Mouse (Mus musculus) thymus, postnatal 4 days (tissue): Measurements from ENCODE around the gene Rimbp3.
"Not testable (repeated sequence)": the region's sequence is repeated elsewhere in the genome, so short reads cannot be mapped to it uniquely, and the experiment has no call there.

Source experiments
- DNase-seq: peaks from one replicate; pipeline ENCODE4 v3.0.0; 2021

The Rimbp3 gene

DNA sequence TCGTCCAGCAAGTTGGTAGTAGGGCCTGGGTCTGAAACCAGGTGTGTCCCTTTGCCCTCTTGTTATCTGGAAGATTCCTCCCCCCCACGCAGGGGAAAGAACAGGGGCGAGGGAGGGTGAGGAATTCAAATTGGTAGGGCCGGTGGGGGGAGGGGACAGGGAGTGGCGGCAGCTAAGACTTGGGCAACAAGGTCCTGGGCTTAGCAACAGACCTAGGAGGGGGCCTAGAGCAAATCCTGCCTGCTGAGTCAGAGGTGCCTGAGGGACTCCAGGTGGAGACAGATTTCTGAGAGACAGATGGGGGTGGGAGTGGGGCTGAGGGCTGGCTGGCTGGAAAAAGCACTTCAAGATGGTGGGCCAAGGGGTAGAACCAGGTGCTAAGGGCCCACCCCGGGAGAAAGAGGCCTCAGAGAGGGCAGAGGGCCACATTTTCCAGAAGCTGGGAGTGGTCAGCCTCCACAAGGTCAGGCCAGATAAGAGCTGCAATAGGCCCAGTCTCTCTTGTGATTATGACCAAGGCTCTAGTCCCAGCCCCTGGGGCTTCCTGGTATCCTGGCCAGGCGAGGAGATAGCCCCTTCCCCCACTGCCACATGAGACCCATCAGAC is 11.8 kb downstream of the Rimbp3 start:
- DNase-seq, result no peak

DNA sequence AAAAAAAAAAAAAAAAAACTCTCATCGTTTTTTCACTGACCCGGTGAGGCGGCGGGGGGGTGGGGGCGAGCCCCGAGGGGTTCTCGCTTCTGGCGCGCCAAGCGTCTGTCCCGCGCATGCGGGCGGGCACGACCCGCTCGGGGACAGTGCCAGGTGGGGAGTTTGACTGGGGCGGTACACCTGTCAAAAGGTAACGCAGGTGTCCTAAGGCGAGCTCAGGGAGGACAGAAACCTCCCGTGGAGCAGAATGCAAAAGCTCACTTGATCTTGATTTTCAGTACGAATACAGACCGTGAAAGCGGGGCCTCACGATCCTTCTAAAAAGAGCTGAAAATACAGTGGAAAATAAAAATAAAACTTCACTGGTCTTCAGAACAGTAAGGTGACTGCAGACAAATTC is 13.8 kb downstream of the Rimbp3 start:
- peak; percentile 97 for DNase-seq

DNA sequence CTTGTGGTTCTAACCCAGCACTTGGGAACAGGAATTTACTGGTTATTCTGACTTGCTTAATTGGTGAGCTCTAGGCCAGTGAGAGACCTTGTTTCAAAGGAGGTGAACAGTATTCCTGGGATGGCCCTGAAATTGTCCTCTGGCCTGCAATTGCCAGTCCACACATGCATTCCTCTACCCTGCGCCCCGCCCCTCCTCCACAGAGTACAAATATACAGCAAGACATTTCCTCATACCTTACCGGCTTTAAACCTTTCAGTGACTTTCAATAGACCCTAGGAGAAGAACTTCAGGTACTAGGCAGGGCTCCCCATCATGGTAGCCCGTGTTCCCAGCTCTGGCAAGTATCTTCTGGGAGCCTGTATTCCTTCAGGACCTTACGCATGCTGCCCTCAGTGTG is 17.2 kb downstream of the Rimbp3 start:
- DNase-seq, result no peak

DNA sequence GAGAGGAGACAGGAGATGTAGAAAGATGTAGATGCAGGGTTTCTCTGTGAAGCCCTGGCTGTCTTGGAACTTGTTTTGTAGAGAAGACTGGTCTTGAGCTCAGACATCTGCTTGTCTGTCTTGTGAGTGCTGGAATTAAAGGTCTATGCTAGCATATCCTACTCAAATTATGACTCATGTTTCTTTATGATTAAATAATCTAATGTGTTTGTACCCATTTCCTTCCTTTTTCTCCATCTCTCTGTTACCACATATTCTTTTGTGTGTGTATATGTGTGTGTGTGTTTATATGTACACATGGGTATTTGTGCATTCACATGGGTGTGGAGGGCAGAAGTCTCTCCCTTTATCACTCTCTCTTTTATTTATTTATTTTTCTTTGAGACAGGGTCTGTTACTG is 18.1 kb downstream of the Rimbp3 start:
- no peak for DNase-seq

DNA sequence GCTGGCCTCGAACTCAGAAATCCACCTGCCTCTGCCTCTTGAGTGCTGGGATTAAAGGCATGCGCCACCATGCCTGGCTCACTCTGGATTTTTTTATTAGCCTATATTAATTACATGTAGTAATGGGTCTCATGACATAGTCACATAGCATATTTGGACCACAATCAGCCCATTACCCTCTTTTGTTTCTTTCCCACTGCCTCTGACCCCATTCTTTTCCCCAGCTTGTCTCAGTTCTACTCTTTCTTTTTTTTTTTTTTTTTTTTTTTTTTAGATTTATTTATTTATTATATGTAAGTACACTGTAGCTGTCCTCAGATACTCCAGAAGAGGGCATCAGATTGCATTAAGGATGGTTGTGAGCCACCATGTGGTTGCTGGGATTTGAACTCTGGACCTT is 23.1 kb downstream of the Rimbp3 start:
- DNase-seq, result not testable (repeated sequence)

DNA sequence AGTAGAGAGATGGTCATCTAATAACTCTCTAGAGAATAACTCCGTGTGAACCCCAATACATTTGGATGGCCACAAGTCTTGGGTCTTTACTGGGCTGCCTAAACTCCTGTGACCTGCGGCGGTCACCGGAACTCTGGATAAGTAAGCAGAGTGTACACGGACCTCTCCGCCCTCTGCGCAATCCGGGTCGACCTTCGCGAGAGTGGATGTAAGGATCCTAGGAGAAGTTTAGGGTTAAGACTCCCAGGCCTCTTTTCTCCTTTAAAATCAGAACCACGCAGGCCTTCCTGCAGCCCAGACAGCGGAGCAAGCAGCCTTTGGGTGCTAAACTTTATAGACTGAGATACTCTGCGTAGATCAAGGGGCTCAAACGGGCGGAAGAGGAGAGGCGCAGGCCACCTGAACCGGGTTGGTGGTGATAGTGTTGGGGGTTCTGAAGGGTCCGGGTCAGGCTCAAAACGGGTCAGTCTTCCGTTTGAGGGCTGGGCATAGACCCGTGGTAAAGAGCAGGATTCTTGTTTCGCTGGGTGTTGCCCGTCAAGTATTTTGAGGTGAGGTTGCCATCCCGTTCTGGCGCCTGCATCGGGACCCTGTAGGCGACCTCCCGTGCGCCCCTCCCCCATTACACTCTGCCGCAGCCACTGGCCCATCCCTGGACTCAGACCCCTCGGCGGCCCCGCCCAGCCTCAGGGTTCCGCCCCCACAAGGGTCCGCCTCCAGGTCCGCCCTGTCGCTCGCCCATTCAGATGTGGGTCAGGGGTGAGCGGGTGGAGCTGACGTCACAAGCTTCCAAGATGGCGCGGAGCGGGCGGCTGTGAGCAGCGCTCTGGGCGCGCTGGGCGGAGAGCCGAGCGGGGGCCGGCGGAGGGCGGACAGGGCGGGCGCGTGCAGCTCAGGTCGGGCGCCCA is 24.6 kb downstream of the Rimbp3 start, which contains the start of gene Hic2:
Gene Hic2 (plus strand): TSS at position 779 of the 908 bp plus-strand sequence.
- DNase-seq, result peak; percentile 90

DNA sequence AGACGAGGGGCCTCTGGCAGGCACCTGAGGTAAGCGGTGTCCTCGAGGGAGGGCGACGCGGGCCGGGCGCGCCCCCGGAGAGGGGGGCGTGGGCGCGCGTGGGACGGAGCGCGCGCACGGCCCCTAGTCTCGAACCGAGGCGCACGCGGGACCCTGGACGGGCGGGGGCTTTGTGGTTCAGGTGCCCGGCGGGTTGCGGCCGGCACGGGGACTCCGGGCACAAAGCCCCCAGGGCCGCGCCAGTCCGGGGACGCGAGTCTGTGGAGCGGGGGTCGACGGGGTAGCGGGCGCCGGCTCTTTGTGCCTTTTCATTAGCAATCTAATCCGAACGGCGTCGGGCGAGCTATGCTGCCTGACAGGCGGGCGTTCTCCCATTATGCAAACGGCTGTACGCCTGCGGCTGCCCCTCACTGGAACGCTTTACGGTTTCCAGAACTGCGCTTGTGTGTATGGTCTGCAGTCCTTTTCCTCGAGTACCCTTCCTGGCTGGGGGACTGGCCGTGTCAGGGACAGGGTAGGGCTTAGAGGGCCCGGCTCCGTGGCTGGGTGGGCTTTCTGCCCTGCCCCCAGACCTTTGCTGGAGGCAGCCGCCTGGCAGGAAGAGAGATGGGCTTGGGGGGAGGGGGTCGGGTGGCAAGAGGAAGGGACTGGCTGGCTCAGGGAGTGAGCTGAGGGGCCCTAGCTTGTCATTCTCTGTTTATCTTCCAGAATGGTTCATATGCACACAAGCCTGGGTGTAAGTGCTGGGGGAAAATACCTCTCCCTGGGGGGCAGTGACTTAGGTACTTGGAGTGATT is 25.5 kb downstream of the Rimbp3 start:
- peak; percentile 73 for DNase-seq

DNA sequence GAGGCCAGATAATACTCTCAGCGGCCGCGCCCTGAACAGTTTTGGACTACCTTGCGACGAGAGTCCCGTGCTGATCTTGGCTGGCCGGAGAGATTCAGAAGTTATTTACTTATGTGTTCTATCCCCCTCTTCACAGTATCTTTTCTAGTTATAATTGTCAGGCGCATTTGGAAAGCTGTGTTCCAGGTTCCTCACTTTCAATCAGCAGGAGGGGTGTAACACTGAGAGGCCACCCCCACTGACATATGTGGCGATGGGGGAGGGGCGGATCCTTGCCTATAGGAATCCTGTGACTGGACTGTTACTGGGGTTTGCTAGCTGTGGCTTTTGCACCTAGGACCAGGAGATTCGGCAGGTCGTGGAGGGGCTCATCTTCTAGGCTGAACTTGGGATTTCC is 26.1 kb downstream of the Rimbp3 start:
- peak; percentile 65 for DNase-seq

DNA sequence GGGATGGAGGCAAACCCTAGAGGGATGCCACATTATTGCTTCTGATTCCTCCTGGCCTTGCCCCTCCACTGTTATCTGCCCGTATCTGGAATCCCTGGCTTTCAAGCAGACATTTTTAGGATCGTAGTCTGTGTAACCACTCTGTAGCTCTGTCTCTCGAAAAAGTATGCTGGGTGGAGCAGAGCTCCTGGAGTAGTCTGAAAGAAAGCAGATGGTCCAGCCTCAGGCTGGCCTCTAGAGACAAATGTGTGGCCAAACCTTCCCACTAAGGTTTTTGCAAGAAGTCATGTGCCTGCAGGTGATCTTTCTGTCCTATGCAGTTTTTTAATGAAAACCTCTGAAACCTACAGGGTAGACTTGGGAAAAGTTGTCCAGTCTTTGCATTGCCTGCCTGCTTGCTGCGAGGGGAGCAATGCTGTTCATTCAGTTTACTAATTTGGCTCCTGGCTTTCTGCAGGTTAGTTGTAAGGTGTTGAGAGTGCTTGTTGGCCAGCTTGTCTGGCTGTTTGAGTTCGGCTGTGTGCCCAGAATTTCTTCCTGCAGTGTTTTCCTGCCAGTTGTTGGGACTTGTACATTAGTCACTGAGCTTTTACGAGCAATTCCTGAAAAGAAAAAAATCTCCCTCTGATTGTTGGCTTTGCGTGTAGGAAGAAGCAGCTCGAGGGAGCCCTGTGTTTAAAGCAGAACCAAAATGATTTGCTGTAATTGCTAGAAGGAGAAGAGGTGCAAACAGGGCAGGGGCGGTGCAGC is 26.7 kb downstream of the Rimbp3 start:
- no peak for DNase-seq

DNA sequence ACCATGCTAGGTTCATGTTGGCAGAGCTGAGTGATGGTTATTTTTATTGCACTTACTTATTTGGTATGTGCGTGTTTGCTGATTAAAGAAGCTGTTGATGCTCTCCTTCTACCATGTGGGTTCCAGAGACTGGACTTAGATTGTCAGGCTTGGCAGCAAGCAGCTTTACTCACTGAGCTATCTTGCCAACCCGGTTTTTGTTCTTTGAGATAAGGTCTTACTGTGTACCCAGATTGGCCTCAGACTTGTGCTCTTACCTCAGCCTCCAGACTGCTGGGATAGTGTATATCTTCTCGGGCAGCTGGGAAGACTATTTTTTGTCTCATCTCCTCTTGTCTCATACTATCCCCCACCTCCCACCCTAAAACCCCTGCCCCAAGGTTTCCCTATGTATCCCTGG is 29.2 kb downstream of the Rimbp3 start:
- no peak for DNase-seq

DNA sequence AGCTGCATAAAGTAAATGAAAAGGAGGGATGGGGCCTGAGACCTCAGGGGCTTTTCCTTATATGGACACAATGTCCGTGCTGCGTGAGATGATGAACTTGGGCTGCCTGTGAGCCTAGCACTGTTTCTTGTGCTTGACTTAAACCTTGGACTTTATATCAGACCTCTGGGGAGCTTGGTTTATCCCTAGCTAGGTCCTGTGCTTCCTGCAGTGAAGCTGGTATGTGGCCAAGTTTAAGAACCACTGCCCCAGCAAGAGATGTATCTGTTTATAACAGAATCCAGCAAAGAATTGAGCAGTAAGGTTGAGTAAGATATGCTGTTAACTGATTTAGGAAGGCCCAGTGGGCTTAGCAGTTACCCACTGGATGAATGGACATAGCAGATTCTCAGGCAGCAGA is 31.0 kb downstream of the Rimbp3 start:
- no peak for DNase-seq

DNA sequence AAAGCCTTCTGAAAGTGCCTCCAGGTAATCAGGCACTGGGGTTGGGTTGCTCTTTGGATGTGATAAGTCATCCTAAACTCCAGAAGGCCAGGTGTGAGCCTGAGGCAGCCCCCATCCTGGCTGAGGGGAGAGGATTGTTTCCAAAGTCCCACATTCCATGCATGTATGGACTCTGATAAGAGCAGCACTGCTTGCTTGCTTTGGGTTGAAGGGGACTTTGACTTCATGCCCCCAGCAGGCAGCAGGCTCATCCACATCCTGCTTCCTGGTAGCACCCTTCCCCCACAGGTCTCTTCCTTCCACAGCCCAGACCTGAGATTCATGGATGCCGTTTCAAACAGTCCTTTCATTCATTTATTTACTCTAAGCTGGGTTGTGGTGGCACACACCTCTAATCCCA is 35.3 kb downstream of the Rimbp3 start:
- DNase-seq, result no peak

DNA sequence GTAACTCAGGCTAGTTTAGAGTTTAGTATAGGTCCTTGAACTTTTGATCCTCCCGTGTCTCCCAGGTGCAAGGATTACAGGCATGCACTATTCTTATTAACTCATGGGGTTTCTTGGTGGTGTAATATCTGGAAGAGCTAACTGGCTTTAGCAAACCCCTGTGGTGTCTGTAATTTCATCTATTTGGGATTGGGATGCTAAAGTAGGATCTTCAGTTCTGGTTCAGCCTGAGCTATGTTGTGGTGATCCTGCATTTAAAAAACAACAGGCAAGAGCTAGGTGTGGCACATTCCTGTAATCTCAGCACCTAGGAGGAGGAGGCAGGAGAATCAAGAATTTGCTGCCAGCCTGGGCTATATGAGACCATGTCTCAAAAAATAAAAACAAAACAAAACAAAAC is 36.6 kb downstream of the Rimbp3 start:
- DNase-seq, result no peak

DNA sequence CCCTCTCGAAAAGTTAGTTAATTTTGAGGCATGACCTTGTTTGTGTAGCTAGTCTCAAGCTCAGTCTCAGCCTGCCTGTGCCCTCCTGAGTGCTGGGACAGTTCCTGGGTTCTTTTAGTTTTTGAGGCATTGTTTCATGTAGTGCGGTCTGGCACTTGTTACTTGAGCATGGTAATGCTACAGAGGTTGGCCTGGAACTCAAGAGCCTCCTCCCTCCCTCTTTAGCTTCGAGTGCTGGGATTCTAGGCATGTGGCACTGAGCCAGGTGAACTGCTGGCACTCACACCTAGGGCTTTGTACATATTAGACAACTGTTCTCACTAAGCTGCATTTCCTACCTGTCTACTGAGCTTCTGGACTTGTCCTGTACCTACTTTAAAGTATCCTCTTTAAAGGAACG is 39.3 kb downstream of the Rimbp3 start:
- DNase-seq, result no peak

DNA sequence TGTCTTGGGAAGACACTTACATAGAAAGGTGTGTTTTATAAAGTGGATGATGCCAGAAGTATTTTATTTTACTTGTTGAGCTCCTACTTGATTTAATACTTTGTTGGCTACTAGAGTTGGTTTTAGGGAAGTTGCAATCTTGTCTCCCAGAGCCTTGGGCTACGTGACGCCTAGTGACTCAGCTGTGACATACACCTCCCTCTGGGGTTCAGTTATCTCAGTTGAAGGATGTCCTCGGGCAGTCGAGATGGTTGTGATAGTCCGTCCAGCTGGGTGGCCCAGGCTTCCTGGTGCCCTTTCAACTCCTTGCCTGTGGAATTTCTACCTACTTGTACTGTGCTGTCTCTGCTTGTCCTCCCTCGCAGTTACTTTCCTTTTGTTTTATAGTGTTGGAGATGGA is 40.7 kb downstream of the Rimbp3 start:
- DNase-seq, result no peak

DNA sequence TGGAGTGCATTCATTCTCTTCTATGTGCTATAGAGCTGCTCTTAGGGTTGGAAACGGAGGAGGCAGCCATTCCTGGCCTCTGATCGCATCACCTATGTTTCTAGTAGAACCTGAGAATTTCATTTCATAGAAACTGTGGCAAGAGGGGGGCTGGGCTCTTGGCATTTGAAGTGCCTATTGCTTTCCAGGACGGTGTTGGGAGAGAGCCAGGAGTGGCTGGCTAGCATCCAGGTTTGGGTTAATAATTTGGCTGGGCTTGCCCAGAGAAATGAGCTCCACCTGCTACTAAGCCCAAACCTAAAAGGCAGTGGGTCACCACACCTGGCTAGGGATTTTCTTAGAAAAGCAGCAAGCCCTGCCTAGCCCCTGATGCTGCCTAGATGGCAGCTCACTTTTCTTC is 43.1 kb downstream of the Rimbp3 start:
- no peak for DNase-seq

DNA sequence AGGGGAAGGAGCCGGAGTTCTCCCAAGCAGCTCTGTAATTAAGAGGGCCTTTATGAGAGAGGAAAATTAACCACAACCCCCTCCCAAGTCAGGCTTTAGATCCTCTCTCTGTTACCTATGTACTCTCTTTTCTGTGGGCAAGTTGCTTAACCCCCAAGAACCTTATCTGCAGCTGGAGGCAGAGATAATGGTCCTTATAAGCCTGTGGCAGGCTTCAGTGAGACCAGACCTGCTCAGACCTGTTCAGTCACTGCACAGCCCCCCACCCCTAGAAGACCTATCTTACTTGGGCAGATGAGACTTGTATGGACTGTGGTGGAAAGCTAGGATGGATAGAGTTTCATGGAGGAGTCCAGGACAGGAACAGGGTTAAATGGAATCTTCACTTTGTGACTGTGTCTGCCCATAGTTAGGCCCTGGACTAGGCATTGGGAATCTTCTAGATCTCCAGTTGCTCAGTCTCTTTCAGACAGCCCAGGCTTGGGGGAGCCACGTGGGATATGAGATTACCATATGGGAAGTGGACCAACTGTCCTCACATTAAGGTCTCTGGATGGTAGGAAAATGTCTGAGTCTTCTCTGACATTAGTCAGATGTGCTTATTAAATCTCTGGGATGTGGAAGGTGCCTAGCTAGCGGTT is 43.8 kb downstream of the Rimbp3 start:
- no peak for DNase-seq

DNA sequence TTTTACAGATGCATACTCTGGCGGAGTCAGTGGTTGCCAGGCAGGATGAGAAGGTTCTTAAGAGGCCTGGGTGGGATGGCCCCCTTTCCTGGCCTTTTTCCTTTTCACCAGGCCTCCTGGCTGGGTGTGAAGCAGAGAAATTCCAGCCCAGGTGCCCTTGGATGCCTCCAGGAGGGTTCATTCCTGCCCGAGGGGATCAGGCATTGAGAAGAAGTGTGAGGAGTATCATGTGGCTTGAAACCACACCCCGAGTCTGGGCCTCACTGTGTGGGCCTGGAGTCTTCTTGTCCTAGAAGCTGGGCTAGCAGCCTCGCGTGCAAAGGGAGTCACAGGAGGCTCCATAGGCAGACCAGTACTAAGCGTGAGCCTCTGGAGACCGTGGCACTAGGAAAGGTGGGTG is 44.4 kb downstream of the Rimbp3 start:
- DNase-seq, result no peak

DNA sequence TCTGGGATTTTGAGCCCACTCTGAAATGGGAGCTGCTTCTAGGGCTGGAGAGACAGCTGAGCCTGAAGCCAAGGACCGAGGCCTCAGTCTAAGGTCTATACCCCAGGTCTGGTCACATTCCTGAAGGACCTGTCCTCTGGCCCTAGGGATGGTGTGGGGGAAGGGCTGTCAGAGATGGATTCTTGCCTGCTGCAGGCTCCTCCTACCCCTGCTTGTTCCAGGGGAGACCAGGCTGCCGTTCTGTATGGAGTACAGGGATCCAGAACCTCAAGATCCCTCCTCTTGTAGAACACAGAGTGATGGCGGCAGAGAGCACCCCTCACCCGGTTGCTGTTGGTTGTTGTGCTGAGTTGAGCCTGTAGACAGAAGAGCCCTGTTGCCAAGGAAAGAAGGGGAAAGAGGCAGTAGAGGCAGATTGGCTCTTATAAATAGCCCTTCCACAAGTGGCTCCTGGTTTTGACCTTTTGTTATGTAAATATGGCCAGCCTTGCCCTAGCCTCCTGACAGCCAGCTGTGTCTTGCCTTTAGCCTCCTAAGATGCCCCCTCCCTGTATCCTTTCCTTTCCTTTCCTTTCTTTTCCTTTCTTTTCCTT is 45.7 kb downstream of the Rimbp3 start:
- DNase-seq, result no peak

DNA sequence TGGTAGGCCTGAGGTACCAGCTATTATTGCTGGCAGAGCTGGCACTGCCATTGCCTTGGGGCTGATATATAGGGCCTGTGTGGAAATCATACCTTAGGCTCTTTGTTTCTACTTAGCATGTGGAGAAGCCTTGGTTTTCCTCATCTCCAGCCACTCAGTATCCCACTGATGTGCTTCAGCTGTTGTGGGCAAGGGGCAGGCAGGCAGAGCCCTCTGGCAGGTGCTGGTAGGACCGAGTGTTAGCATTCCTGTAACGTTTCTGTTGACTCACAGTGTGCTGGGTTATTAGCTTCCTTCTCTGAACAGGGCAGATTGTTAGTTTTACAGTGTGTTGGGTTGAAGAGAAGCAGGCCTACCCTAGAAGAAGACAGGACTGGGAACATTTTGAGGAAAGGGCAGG is 46.9 kb downstream of the Rimbp3 start:
- no peak for DNase-seq

DNA sequence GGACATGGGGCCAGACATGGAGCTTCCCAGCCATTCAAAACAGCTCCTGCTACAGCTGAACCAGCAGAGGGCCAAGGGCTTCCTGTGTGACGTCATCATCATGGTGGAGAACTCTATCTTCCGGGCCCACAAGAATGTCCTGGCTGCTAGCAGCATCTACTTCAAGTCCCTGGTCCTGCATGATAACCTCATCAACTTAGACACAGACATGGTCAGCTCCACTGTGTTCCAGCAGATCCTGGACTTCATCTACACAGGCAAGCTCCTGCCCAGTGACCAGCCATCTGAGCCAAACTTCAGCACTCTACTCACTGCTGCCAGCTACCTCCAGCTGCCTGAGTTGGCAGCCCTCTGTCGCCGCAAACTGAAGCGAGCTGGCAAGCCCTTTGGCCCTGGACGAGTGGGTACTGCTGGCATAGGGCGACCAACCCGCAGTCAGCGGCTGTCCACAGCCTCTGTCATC is 49.0 kb downstream of the Rimbp3 start:
- DNase-seq, result no peak

DNA sequence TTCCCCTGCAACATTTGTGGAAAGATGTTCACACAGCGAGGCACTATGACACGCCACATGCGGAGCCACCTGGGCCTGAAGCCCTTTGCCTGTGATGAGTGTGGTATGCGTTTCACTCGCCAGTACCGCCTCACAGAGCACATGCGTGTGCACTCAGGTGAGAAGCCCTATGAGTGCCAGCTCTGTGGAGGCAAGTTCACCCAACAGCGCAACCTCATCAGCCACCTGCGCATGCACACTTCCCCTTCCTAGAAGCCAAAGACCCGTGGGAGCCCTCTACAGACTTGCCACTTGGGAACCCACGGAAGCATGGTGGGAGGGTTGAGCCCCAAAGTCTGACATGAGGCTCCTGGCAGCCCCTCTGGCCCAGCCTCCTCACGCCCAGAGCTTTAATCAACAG is 50.5 kb downstream of the Rimbp3 start:
- DNase-seq, result no peak
